Mouse (Mus musculus): ENCODE measurements around the gene Olfr1164. TPM values are rescaled to one million over a fixed set of nuclear protein-coding genes. Genes with fewer than 3 reads are reported as not detected.

The Olfr1164 gene
- total RNA-seq (2021), result not detected
- long read RNA-seq, result 0 reads

DNA sequence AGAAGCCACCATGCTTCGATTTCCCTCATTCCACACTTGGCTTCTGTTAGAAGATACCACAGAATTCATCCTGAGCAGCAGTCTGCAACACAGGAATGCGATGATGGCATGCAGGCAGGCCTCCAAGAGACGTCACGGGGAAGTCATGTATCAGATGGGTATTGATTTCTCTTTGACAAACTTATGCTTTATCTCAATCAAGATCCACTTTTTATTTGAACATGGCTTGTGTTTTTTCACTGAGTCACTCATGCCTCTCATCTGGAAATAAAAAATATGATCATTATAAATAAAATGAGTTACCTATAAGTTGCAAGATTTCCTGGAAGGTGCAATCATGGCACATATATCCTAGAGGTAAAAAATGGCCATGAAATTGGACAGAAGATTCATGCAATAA is at the start of gene Olfr1164:
Olfr1164 (minus strand) TSS at position 101 of the 400 bp plus-strand sequence.
- no peak for DNase-seq (ENCODE audit: low spot score in 2 of 2)

DNA sequence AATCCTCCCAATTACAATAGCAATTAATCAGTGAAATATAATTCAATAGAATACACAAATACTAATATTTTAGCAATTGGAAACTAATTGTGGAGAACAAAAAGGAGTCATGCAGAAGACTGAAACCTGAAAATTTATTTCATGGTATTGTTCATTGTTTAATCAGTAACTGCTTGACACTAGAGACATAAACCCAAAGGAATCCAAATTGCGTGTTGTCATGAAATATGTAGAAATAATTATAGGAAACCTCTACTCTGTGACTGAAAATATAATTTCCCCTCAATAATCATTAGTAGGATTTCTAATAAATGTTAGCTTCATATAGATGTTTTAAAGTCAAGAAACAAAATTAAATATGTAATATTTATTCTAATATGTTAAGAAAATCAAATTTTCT is 34.4 kb upstream of the Olfr1164 start, which contains the start of gene Olfr1166:
Olfr1166 (minus strand) TSS at position 101 of the 400 bp plus-strand sequence.
- DNase-seq (ENCODE audit: low spot score in 2 of 2), result no peak

GRCm38 (mm10) chr2:88071730-88072129 is 22.0 kb downstream of the Olfr1164 start, which contains the start of gene Olfr1163:
Olfr1163 (minus strand) TSS chr2:88071830.
- no peak for DNase-seq (ENCODE audit: low spot score in 2 of 2)

DNA sequence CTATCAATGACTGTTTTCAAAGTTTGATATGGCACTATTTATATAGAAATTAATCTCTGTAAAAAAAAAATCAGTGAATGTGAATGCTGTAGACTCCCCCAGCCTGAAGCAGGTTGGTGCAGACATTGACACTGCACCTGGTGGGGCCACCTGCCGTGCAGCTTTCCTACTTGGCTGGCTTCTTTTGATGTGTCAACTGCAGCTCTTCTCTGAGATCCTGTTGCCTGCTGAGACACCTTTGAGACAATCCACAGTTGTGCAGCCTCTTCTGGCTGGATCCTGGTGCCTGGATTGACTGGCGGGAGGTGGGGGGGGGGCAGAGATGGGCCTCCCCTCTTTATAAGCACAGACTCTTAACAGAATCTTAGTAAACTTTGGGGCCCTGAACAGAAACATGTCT is 30.2 kb downstream of the Olfr1164 start:
- no peak for DNase-seq (ENCODE audit: low spot score in 2 of 2)

DNA sequence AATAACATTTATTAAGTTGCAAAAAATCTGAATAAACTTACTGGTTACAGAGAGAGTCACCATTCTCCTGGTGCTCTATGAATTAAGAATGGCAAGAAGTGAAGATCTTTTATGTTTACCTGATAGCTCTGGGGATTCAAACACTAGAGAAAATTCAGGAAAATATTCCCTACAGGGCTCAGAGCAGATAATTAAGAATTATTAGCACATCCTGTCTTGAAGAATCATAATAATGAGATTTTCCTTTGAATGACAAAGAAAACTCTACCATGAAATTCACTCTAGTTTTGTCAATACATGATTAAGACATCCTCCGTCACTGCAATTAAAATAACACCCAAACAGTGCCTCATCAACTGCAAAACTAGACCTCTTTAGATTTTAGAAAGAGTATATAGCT is 42.7 kb downstream of the Olfr1164 start, which contains the start of gene Olfr1162:
Olfr1162 (minus strand) TSS at position 101 of the 400 bp plus-strand sequence.
- no peak for DNase-seq (ENCODE audit: low spot score in 2 of 2)

Other genes with a start within 250 kb of the Olfr1164 start
- gene Olfr1150-ps1, start 250.0 kb downstream of the Olfr1164 start, total RNA-seq (2021), result not detected
- not detected for gene Olfr1151, start 238.1 kb downstream of the Olfr1164 start, total RNA-seq (2021)
- under 1 TPM in 1 of 2 experiments, not detected in 1; 0.04 TPM for gene Olfr1152, start 227.5 kb downstream of the Olfr1164 start, total RNA-seq (2021)
- not detected for gene Olfr1153, start 199.0 kb downstream of the Olfr1164 start, total RNA-seq (2021)
- not detected for gene Olfr1154, start 188.8 kb downstream of the Olfr1164 start, total RNA-seq (2021)
- not detected for gene Olfr1155, start 148.8 kb downstream of the Olfr1164 start, total RNA-seq (2021)
- not detected for gene Olfr1156, start 140.9 kb downstream of the Olfr1164 start, total RNA-seq (2021)
- not detected for gene Olfr1157, start 125.7 kb downstream of the Olfr1164 start, total RNA-seq (2021)
- gene Olfr74, start 119.3 kb downstream of the Olfr1164 start, total RNA-seq (2021), result not detected
- gene Olfr1158, start 103.9 kb downstream of the Olfr1164 start, total RNA-seq (2021), result not detected
- not detected for gene Olfr1160, start 85.7 kb downstream of the Olfr1164 start, total RNA-seq (2021)
- gene Olfr1161, start 71.2 kb downstream of the Olfr1164 start, total RNA-seq (2021), result not detected
- not detected for gene Olfr73, start 56.3 kb downstream of the Olfr1164 start, total RNA-seq (2021)
- not detected for gene Olfr1162, start 42.8 kb downstream of the Olfr1164 start, total RNA-seq (2021)
- gene Olfr1163, start 22.1 kb downstream of the Olfr1164 start, total RNA-seq (2021), result not detected
- not detected for gene Olfr1166, start 34.3 kb upstream of the Olfr1164 start, total RNA-seq (2021)
- not detected for gene Olfr1167, start 61.2 kb upstream of the Olfr1164 start, total RNA-seq (2021)
- not detected for gene Olfr1168, start 87.9 kb upstream of the Olfr1164 start, total RNA-seq (2021)
- gene Olfr1170, start 134.4 kb upstream of the Olfr1164 start, total RNA-seq (2021), result not detected
- not detected for gene Olfr1173, start 185.9 kb upstream of the Olfr1164 start, total RNA-seq (2021)
- gene Olfr1174-ps, start 221.2 kb upstream of the Olfr1164 start, total RNA-seq (2021), result not detected
- gene Olfr1175-ps, start 233.2 kb upstream of the Olfr1164 start, total RNA-seq (2021), result not detected
- not detected for gene Olfr1176, start 242.8 kb upstream of the Olfr1164 start, total RNA-seq (2021)